Mouse (Mus musculus) midbrain, embryonic 16.5 days (tissue): ENCODE data around the gene Camk2n1. TPM values are rescaled to one million over a fixed set of nuclear protein-coding genes. Genes with fewer than 3 reads are reported as not detected.

Source experiments
- ATAC-seq: fragments of 200-750 bp; cut with Nextera tagmentation; 2 replicates; pipeline ENCODE4 v1.8.0; 2017; ENCODE audit warnings: moderate TSS enrichment
- H3K27ac ChIP-seq: fragments of 300-500 bp; sonication (generic); 2 replicates; pipeline ENCODE4 v1.5.1; 2014; ENCODE audit warnings: mild to moderate bottlenecking, low read length, mixed read lengths
- H3K27me3 ChIP-seq: fragments of 300-500 bp; sonication (generic); 2 replicates; pipeline ENCODE4 v1.6.1; 2014; ENCODE audit warnings: low read depth, low read length, mixed read lengths; ENCODE audit not compliant: control insufficient read depth, insufficient read depth
- H3K36me3 ChIP-seq: fragments of 300-500 bp; sonication (generic); 2 replicates; pipeline ENCODE4 v1.6.1; 2014; ENCODE audit warnings: mild to moderate bottlenecking, low read length, moderate library complexity, mixed read lengths; ENCODE audit not compliant: control insufficient read depth, insufficient read depth
- H3K4me1 ChIP-seq: fragments of 300-500 bp; sonication (generic); 2 replicates; pipeline ENCODE4 v1.6.1; 2014; ENCODE audit warnings: mild to moderate bottlenecking, low read length, mixed read lengths; ENCODE audit not compliant: control insufficient read depth, insufficient read depth
- H3K4me2 ChIP-seq: fragments of 300-500 bp; sonication (generic); 2 replicates; pipeline ENCODE4 v1.6.1; 2014; ENCODE audit warnings: mild to moderate bottlenecking, low read length, mixed read lengths
- H3K4me3 ChIP-seq: fragments of 300-500 bp; sonication (generic); 2 replicates; pipeline ENCODE4 v1.5.1; 2014; ENCODE audit warnings: low read depth, mild to moderate bottlenecking, low read length, moderate library complexity, mixed read lengths
- H3K9ac ChIP-seq: fragments of 300-500 bp; sonication (generic); 2 replicates; pipeline ENCODE4 v1.6.1; 2014; ENCODE audit warnings: low read depth, low read length, mixed read lengths
- H3K9me3 ChIP-seq: fragments of 300-500 bp; sonication (generic); replicated peaks from 2 replicates; pipeline ENCODE4 v1.6.1; 2014; ENCODE audit warnings: mild to moderate bottlenecking, low read length, mixed read lengths; ENCODE audit not compliant: control insufficient read depth, poor library complexity, severe bottlenecking
- WGBS: fragments of 180-500 bp; shearing (Covaris S2); extraction: QIAGEN DNeasy Blood & Tissue Kit; methylation state at CpG from one replicate; pipeline ENCODE4 v1.1.7; 2014; 5-methylcytosine and 5-hydroxymethylcytosine counted together
- polyA plus RNA-seq: library from polyadenylated mRNA; unstranded; fragments of >200 nt; fragmentation: Nextera tagmentation; extraction: Ambion mirVana; gene quantifications from 2 replicates; pipeline ENCODE4 v1.2.1, GENCODE M21; 2015

Camk2n1 gene
- polyA plus RNA-seq, 1 experiment from 2014 or later, result 18.7 TPM

GRCm38 (mm10) chr4:138440062-138440461, 14.1 kb upstream of the Camk2n1 start:
- Histone ChIP-seq H3K36me3 (peaks cover 33% of the 10 kb centered on the region), H3K4me3 (no peak overlapping the region), H3K27me3 (no peaks in the 10 kb centered on the region), H3K4me2 (no peak overlapping the region), H3K9ac (no peak overlapping the region), H3K27ac (no peak overlapping the region), H3K9me3 (no peaks in the 10 kb centered on the region), H3K4me1 (peaks cover 9% of the 10 kb centered on the region)
- WGBS, result 85% methylated on average over 3 of the region's 3 CpGs
- no peak for ATAC-seq

GRCm38 (mm10) chr4:138444941-138445340, 9.2 kb upstream of the Camk2n1 start:
- no peak for ATAC-seq
- H3K36me3 ChIP-seq, result peaks cover 13% of the 10 kb centered on the region
- H3K9me3 ChIP-seq, result no peaks in the 10 kb centered on the region
- H3K4me2 ChIP-seq, result no peak overlapping the region
- 6% methylated on average over 5 of the region's 5 CpGs for WGBS
- H3K27me3 ChIP-seq, result no peaks in the 10 kb centered on the region
- H3K4me3 ChIP-seq, result no peak overlapping the region
- H3K9ac ChIP-seq, result no peak overlapping the region
- H3K4me1 ChIP-seq, result peaks cover 18% of the 10 kb centered on the region
- H3K27ac ChIP-seq, result no peak overlapping the region

DNA sequence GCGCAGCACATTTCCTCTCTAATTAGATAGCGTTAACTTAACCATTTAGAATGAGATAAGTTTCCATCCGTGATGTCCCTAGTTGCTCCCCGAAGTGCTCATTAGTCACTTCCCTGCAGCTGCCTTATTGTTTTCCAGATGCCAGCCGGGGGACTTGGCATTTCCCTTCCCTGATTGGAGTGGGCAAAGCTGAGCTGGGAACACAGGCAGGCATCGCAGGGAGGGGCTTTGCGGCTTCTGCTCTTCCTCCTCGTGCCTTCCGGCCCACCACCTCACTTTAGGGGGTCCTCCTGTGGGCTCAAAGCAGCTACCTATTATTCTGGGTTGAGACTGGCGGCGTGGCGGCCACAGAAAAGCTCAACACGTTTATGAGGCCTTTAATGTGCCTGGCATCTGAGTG, 7.1 kb upstream of the Camk2n1 start:
- peak; percentile 65 for ATAC-seq
- Histone ChIP-seq H3K9ac (peak overlapping the region; percentile 48), H3K9me3 (no peaks in the 10 kb centered on the region), H3K4me1 (peaks cover 18% of the 10 kb centered on the region), H3K36me3 (no peaks in the 10 kb centered on the region), H3K27me3 (no peaks in the 10 kb centered on the region), H3K4me2 (peak overlapping the region; percentile 21), H3K27ac (peak overlapping the region; percentile 79), H3K4me3 (no peak overlapping the region)
- 18% methylated on average over 13 of the region's 13 CpGs for WGBS

DNA sequence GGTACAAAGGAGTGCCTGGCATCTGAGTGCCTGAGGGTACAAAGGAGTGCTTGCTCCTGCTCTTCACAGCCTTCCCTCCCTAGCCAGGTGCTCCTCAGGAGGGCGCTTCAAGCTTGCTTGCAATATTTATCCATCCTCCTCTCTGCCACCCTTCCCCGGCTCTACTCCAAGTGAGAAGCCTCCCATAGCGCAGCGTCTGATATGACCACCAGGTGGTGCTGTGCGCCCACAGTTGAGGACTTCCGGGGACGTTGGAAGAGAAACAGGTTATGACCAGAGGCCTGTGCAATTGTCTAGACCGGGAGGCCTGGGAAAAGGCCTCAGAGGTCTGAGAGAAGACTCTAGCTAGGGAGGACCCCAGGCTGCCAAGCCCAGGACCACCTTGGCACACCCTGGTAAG, 6.7 kb upstream of the Camk2n1 start:
- ATAC-seq, result peak; percentile 86
- H3K9ac ChIP-seq, result peak overlapping the region; percentile 48
- H3K27ac ChIP-seq, result peak overlapping the region; percentile 79
- H3K4me3 ChIP-seq, result no peak overlapping the region
- H3K4me2 ChIP-seq, result peak overlapping the region; percentile 21
- H3K36me3 ChIP-seq, result no peaks in the 10 kb centered on the region
- 1% methylated on average over 8 of the region's 8 CpGs for WGBS
- no peaks in the 10 kb centered on the region for H3K27me3 ChIP-seq
- peaks cover 18% of the 10 kb centered on the region for H3K4me1 ChIP-seq
- no peaks in the 10 kb centered on the region for H3K9me3 ChIP-seq

GRCm38 (mm10) chr4:138447827-138448602, 6.1 kb upstream of the Camk2n1 start:
- no peak overlapping the region for H3K4me3 ChIP-seq
- 26% methylated on average over 15 of the region's 15 CpGs for WGBS
- peak overlapping the region; percentile 33; the same call in 1 of the 2 replicates for H3K9ac ChIP-seq
- peaks cover 20% of the 10 kb centered on the region for H3K4me1 ChIP-seq
- peak; percentile 40 for ATAC-seq
- H3K9me3 ChIP-seq, result no peaks in the 10 kb centered on the region
- no peaks in the 10 kb centered on the region for H3K36me3 ChIP-seq
- peak overlapping the region; percentile 79 for H3K27ac ChIP-seq
- no peaks in the 10 kb centered on the region for H3K27me3 ChIP-seq
- peak overlapping the region; percentile 11; the same call in 1 of the 2 replicates for H3K4me2 ChIP-seq

GRCm38 (mm10) chr4:138448872-138449615, 5.1 kb upstream of the Camk2n1 start:
- Histone ChIP-seq H3K4me3 (no peak overlapping the region), H3K9me3 (no peaks in the 10 kb centered on the region), H3K4me2 (no peak overlapping the region), H3K9ac (no peak overlapping the region), H3K4me1 (peaks cover 28% of the 10 kb centered on the region), H3K27me3 (no peaks in the 10 kb centered on the region), H3K27ac (no peak overlapping the region), H3K36me3 (no peaks in the 10 kb centered on the region)
- no peak for ATAC-seq
- WGBS, result 52% methylated on average over 7 of the region's 7 CpGs

GRCm38 (mm10) chr4:138449636-138450314, 4.3 kb upstream of the Camk2n1 start:
- H3K4me1 ChIP-seq, result peaks cover 28% of the 10 kb centered on the region
- no peaks in the 10 kb centered on the region for H3K36me3 ChIP-seq
- ATAC-seq, result no peak
- H3K27me3 ChIP-seq, result no peaks in the 10 kb centered on the region
- H3K4me2 ChIP-seq, result no peak overlapping the region
- H3K27ac ChIP-seq, result no peak overlapping the region
- WGBS, result 51% methylated on average over 12 of the region's 12 CpGs
- H3K9me3 ChIP-seq, result no peaks in the 10 kb centered on the region
- H3K4me3 ChIP-seq, result no peak overlapping the region
- H3K9ac ChIP-seq, result no peak overlapping the region

GRCm38 (mm10) chr4:138452306-138453096, 1.6 kb upstream of the Camk2n1 start:
- H3K27ac ChIP-seq, result no peak overlapping the region; the same call in 1 of the 2 replicates
- H3K9me3 ChIP-seq, result no peaks in the 10 kb centered on the region
- peaks cover 34% of the 10 kb centered on the region for H3K4me1 ChIP-seq
- H3K9ac ChIP-seq, result no peak overlapping the region
- no peak overlapping the region for H3K4me2 ChIP-seq
- H3K36me3 ChIP-seq, result no peaks in the 10 kb centered on the region
- H3K27me3 ChIP-seq, result no peaks in the 10 kb centered on the region
- H3K4me3 ChIP-seq, result no peak overlapping the region
- ATAC-seq, result no peak
- WGBS, result 33% methylated on average over 15 of the region's 15 CpGs
